Mouse (Mus musculus) stomach, postnatal 0 days (tissue): ENCODE data around the gene Gpr107.

ENCODE experiments used
- CTCF ChIP-seq: IDR thresholded peaks from 2 replicates; pipeline ENCODE4 v1.5.1; 2016; ENCODE audit warnings: antibody characterized with exemption, low read depth, mild to moderate bottlenecking, moderate library complexity
- EP300 ChIP-seq: optimal IDR thresholded peaks from 2 replicates; pipeline ENCODE3; 2016; ENCODE audit warnings: antibody characterized with exemption

GRCm38 (mm10) chr2:31245491-31246141 lies 93.5 kb downstream of the Gpr107 start, which contains the start of gene Ncs1:
- TF ChIP-seq CTCF = peak; percentile 20; the same call in 1 of the 2 replicates
- no peak for TF ChIP-seq EP300
